9 mouse cellular contexts compared by ENCODE assay signal in the genomic region with DNA sequence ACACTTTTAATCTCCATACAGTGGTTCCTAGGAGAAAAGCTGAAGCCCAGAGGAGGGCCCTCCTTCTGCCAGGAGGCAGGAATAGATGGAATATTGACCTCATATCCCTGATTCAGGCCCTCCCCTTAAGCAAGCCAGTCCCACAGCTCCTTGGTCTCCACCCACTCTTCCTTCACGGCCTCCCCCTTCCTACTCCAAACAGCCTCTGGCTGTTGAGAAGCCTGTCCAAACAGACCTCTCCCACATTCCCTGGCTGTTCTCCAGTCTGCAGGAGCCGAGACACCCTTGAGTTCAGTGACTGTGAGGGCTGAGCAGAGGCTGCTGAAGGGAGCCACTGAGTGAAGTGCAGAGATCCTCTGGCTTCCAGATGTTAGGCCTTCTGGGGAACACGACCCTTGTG. TPM values are rescaled to one million over a fixed set of nuclear protein-coding genes. Genes with fewer than 3 reads are reported as not detected.
DNase-seq lines count a peak whose midpoint lies in the region; ATAC-seq and TF ChIP-seq lines count a peak whose summit lies in the region.
"Had no signal": no experiment of that assay in that cellular context is flagged by ENCODE, and none has a peak within 500 bp of the region (broad histone marks: within the 10 kb centered on the region; RNA-seq: fewer than 3 reads in every experiment).

A gene (plus strand): TSS at position 194 of the 400 bp plus-strand sequence.

- DNase-seq in right cerebral cortex, adult 2 months (ENCODE audit: low spot score in 2 of 2): peak; percentile 35 to 40
- DNase-seq in right cerebral cortex, postnatal 25 days: no peak
- no peak for DNase-seq in gonadal fat pad, adult 2 months (ENCODE audit: low read depth)
- DNase-seq in lung, postnatal 25 days (ENCODE audit: low spot score): peak; percentile 96
- DNase-seq in thymus, postnatal 25 days: no peak
- DNase-seq in hindbrain, embryonic 14.5 days (ENCODE audit: low spot score): no peak
- DNase-seq in thymus, adult 2 months: no peak

- no peak within 1 kb of the TSS for H3K9ac ChIP-seq in kidney, embryonic 14.5 days (ENCODE audit: low read depth, low read length)
- H3K9ac ChIP-seq in hindbrain, embryonic 14.5 days: no peak within 1 kb of the TSS

- 0 out of 2 replicates have a peak within 1 kb of the TSS, but pooled peaks have one; percentile 8 for H3K27ac ChIP-seq in kidney, embryonic 14.5 days (ENCODE audit: low read depth, low read length)
- no peak within 1 kb of the TSS for H3K27ac ChIP-seq in hindbrain, embryonic 14.5 days
- no peak within 1 kb of the TSS for H3K27ac ChIP-seq in thymus, adult 2 months (ENCODE audit: control insufficient read depth, insufficient read depth, low read length)

- H3K4me3 ChIP-seq in kidney, embryonic 14.5 days (ENCODE audit: low read length): no peak within 1 kb of the TSS
- no peak within 1 kb of the TSS for H3K4me3 ChIP-seq in hindbrain, embryonic 14.5 days (replicated peaks; ENCODE audit: low read length)
- no peak within 1 kb of the TSS for H3K4me3 ChIP-seq in thymus, adult 2 months (ENCODE audit: control insufficient read depth, insufficient read depth, low read length)

- no peaks in the 10 kb centered on the region for H3K36me3 ChIP-seq in kidney, embryonic 14.5 days (ENCODE audit: control insufficient read depth, insufficient read depth, low read length)
- H3K36me3 ChIP-seq in hindbrain, embryonic 14.5 days (replicated peaks; ENCODE audit: control insufficient read depth, insufficient read depth): no peaks in the 10 kb centered on the region
- no peaks in the 10 kb centered on the region for H3K36me3 ChIP-seq in thymus, adult 2 months (ENCODE audit: control insufficient read depth, insufficient read depth, low read length)

- H3K9me3 ChIP-seq in kidney, embryonic 14.5 days (ENCODE audit: control insufficient read depth, low read length): no peaks in the 10 kb centered on the region
- H3K9me3 ChIP-seq in hindbrain, embryonic 14.5 days (ENCODE audit: control insufficient read depth, low read length): no peaks in the 10 kb centered on the region

- WGBS in kidney, embryonic 14.5 days: 35% methylated on average over 3 of the region's 3 CpGs
- WGBS in hindbrain, embryonic 14.5 days: 51% methylated on average over 3 of the region's 3 CpGs
- 82% methylated on average over 3 of the region's 3 CpGs for WGBS in thymus, adult 2 months

- peak; percentile 58 for ATAC-seq in kidney, embryonic 14.5 days (ENCODE audit: low FRiP score, low TSS enrichment)
- ATAC-seq in hindbrain, embryonic 14.5 days (ENCODE audit: low FRiP score): no peak
- ATAC-seq: Patski had no signal

- no peak for TF ChIP-seq POLR2A in thymus, adult 2 months (IDR thresholded peaks at IDR 0.05; ENCODE audit: control insufficient read depth, extremely low read depth, insufficient read depth, low read length, poor library complexity)

- peaks cover 11% of the 10 kb centered on the region; the same call in 1 of the 2 replicates for H3K4me1 ChIP-seq in kidney, embryonic 14.5 days (ENCODE audit: control insufficient read depth, insufficient read depth, low read length)
- H3K4me1 ChIP-seq in hindbrain, embryonic 14.5 days (replicated peaks; ENCODE audit: control insufficient read depth, insufficient read depth, low read length): no peaks in the 10 kb centered on the region
- no peaks in the 10 kb centered on the region for H3K4me1 ChIP-seq in thymus, adult 2 months (replicated peaks; ENCODE audit: control insufficient read depth, insufficient read depth, low read length)

- TF ChIP-seq CTCF in thymus, adult 2 months (IDR thresholded peaks at IDR 0.05; ENCODE audit: borderline replicate concordance, control insufficient read depth, extremely low read depth, insufficient read depth, low read length, poor library complexity): no peak

- no peak within 1 kb of the TSS for H3K4me2 ChIP-seq in kidney, embryonic 14.5 days (replicated peaks; ENCODE audit: low read depth, low read length)
- H3K4me2 ChIP-seq in hindbrain, embryonic 14.5 days (replicated peaks): no peak within 1 kb of the TSS

- H3K27me3 ChIP-seq in kidney, embryonic 14.5 days (ENCODE audit: control insufficient read depth, insufficient read depth, low read length): no peaks in the 10 kb centered on the region
- H3K27me3 ChIP-seq in hindbrain, embryonic 14.5 days (ENCODE audit: control insufficient read depth, insufficient read depth, low read length): no peaks in the 10 kb centered on the region
- no peaks in the 10 kb centered on the region for H3K27me3 ChIP-seq in thymus, adult 2 months (ENCODE audit: control insufficient read depth, insufficient read depth, low read length)
- H3K27me3 ChIP-seq: Patski had no signal

RNA-seq across cellular contexts. Expression of the gene that starts here (rescaled TPM):
- polyA plus RNA-seq in gonadal fat pad, adult 2 months (2012; rRNA removed): 16.2 and 23.7 TPM in 2 replicates
- polyA plus RNA-seq in kidney, embryonic 14.5 days (2014; fragmentation: Nextera tagmentation; extraction: Ambion mirVana): 0.40 and 1.0 TPM in 2 replicates
- 0.18 and 0.58 TPM in 2 replicates for polyA plus RNA-seq in hindbrain, embryonic 14.5 days (2014; fragmentation: Nextera tagmentation; extraction: Ambion mirVana)
- polyA plus RNA-seq in thymus, adult 2 months (2012; rRNA removed): 1.2 and 1.8 TPM in 2 replicates

Comparison
In these comparisons a context has a peak if more than half of its experiments do, and no peak if none do; other contexts are left out.
1. DNase-seq: peak in right cerebral cortex, adult 2 months (2 of 2) and lung, postnatal 25 days (single experiment); none in right cerebral cortex, postnatal 25 days (single experiment), gonadal fat pad, adult 2 months (single experiment), thymus, postnatal 25 days (single experiment), hindbrain, embryonic 14.5 days (single experiment) and thymus, adult 2 months (single experiment).